Mouse (Mus musculus) kidney, postnatal 0 days (tissue): ENCODE data around the gene Atg3. TPM values are rescaled to one million over a fixed set of nuclear protein-coding genes. Genes with fewer than 3 reads are reported as not detected.

Experiments
- ATAC-seq: fragments of 200-750 bp; cut with Nextera tagmentation; replicated peaks from 2 replicates; pipeline ENCODE4 v1.8.0; 2017; ENCODE audit warnings: low read depth, moderate number of reproducible peaks, moderate TSS enrichment, moderate library complexity; ENCODE audit not compliant: low FRiP score
- DNase-seq: peaks from one replicate; pipeline ENCODE4 v3.0.0-alpha.2; 2016; ENCODE audit warnings: low spot score
- H3K27ac ChIP-seq: fragments of 300-500 bp; sonication (generic); 2 replicates; pipeline ENCODE4 v1.5.1; 2014; ENCODE audit warnings: mild to moderate bottlenecking
- H3K27me3 ChIP-seq: fragments of 300-500 bp; sonication (generic); 2 replicates; pipeline ENCODE4 v1.6.1; 2014; ENCODE audit warnings: low read length, mixed read lengths; ENCODE audit not compliant: insufficient read depth
- H3K36me3 ChIP-seq: fragments of 300-500 bp; sonication (generic); 2 replicates; pipeline ENCODE4 v1.6.1; 2014; ENCODE audit warnings: low read length, mixed read lengths; ENCODE audit not compliant: insufficient read depth
- H3K4me1 ChIP-seq: fragments of 300-500 bp; sonication (generic); replicated peaks from 2 replicates; pipeline ENCODE4 v1.6.1; 2014; ENCODE audit warnings: antibody characterized with exemption, low read length, mixed read lengths; ENCODE audit not compliant: insufficient read depth
- H3K4me2 ChIP-seq: fragments of 300-500 bp; sonication (generic); 2 replicates; pipeline ENCODE4 v1.6.1; 2014; ENCODE audit warnings: mild to moderate bottlenecking, low read length, moderate library complexity, mixed read lengths
- H3K4me3 ChIP-seq: fragments of 300-500 bp; sonication (generic); replicated peaks from 2 replicates; pipeline ENCODE4 v1.5.1; 2014; ENCODE audit warnings: low read depth, low read length
- H3K9ac ChIP-seq: fragments of 300-500 bp; sonication (generic); 2 replicates; pipeline ENCODE4 v1.6.1; 2014; ENCODE audit warnings: low read depth, low read length
- H3K9me3 ChIP-seq: fragments of 300-500 bp; sonication (generic); replicated peaks from 2 replicates; pipeline ENCODE4 v1.6.1; 2016; ENCODE audit warnings: low read length, inconsistent platforms, mixed read lengths
- CTCF ChIP-seq: IDR thresholded peaks from 2 replicates; pipeline ENCODE4 v1.5.1; 2016; ENCODE audit warnings: antibody characterized with exemption, low read depth, mild to moderate bottlenecking, moderate library complexity
- WGBS: fragments of 180-500 bp; shearing (Covaris S2); extraction: QIAGEN DNeasy Blood & Tissue Kit; methylation state at CpG from one replicate; pipeline ENCODE4 v1.1.7; 2014; 5-methylcytosine and 5-hydroxymethylcytosine counted together
- polyA plus RNA-seq: library from polyadenylated mRNA; unstranded; fragments of >200 nt; fragmentation: Nextera tagmentation; extraction: Ambion mirVana; gene quantifications from 2 replicates; pipeline ENCODE4 v1.2.1, GENCODE M21; 2015

The Atg3 gene
- polyA plus RNA-seq, 1 experiment from 2014 or later: 40.2 TPM

DNA sequence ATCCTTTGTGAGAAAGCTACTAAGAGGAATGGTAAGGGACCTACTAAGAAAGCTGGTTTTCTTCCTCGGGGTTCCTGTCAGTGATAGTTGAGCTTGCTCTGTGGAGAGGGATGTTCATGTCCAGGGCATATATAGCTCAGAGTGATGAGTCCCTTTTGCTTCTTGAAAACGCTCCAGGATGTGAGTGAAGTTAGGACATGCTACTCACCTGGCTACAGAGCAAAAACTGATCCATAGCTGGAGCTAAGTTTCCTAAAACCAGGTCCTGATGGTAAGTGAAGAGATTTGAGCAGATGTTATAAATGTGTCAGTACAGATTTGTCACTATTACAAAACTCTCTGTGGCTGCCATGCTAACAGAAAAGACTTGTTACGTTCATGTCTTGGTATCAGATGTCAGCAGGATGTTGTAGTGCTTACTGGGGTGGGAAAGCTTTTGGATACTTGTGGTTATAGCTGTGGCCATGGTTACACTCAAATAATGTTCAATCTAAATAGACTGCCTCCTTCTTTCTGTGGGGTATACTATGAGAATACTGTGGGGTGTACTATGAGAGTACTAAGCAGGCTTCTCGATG is 65.9 kb downstream of the Atg3 start:
- H3K9me3 ChIP-seq: no peaks in the 10 kb centered on the region
- no peak overlapping the region for H3K4me3 ChIP-seq
- TF ChIP-seq CTCF: no peak
- no peaks in the 10 kb centered on the region for H3K27me3 ChIP-seq
- 59% methylated on average over 4 of the region's 4 CpGs for WGBS
- ATAC-seq (no peak), DNase-seq (no peak)
- H3K4me2 ChIP-seq: no peak overlapping the region
- no peak overlapping the region for H3K27ac ChIP-seq
- H3K9ac ChIP-seq: no peak overlapping the region
- H3K4me1 ChIP-seq: no peaks in the 10 kb centered on the region
- no peaks in the 10 kb centered on the region for H3K36me3 ChIP-seq

DNA sequence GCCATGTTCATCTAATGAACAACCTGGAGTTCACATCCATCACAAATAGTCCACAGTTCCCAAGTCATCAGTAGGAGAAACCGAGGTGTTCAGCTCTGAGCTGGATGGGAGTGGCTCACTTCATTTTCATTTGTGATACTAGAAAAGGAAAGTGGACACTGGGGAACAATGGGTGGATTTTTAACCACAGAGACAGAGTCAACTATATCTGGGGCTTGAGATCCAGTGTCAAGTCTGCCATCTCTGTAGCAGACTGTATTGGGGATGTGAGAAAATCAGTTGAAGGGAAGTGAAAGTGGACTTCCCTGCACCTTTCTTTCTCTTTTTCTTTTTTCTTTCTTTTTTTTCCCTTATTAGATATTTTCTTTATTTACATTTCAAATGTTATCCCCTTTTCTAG is 68.4 kb downstream of the Atg3 start:
- ATAC-seq: no peak
- H3K27ac ChIP-seq: no peak overlapping the region
- H3K4me1 ChIP-seq: no peaks in the 10 kb centered on the region
- no peaks in the 10 kb centered on the region for H3K9me3 ChIP-seq
- WGBS: 79% methylated on average over 1 of the region's 1 CpGs
- TF ChIP-seq CTCF: no peak
- no peaks in the 10 kb centered on the region for H3K27me3 ChIP-seq
- H3K4me2 ChIP-seq: no peak overlapping the region
- DNase-seq: no peak
- no peaks in the 10 kb centered on the region for H3K36me3 ChIP-seq
- no peak overlapping the region for H3K4me3 ChIP-seq
- no peak overlapping the region for H3K9ac ChIP-seq

DNA sequence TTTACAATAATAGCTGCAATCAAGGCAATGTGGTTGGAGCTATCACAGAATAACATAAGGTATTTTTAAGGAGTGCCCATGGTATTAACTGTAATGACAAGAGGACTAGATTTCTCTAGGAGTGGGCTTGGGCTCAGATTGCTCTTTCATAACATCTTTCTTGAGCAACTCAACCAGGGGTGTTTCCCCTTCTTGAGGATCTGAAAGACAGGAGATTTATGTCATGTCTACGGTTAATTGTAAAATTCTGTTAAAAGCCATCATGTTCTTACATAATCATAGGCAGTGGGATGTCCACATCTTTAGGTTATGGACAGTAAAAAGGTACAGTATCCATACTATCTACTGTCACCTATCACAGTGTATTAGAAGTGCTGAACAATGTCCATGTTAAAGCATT is 72.7 kb downstream of the Atg3 start:
- WGBS: 78% methylated on average over 1 of the region's 1 CpGs
- no peak for ATAC-seq
- no peaks in the 10 kb centered on the region for H3K4me1 ChIP-seq
- no peak for TF ChIP-seq CTCF
- no peaks in the 10 kb centered on the region for H3K36me3 ChIP-seq
- no peak overlapping the region for H3K4me3 ChIP-seq
- DNase-seq: no peak
- no peaks in the 10 kb centered on the region for H3K9me3 ChIP-seq
- H3K27ac ChIP-seq: no peak overlapping the region
- H3K4me2 ChIP-seq: no peak overlapping the region
- H3K9ac ChIP-seq: no peak overlapping the region
- no peaks in the 10 kb centered on the region for H3K27me3 ChIP-seq

DNA sequence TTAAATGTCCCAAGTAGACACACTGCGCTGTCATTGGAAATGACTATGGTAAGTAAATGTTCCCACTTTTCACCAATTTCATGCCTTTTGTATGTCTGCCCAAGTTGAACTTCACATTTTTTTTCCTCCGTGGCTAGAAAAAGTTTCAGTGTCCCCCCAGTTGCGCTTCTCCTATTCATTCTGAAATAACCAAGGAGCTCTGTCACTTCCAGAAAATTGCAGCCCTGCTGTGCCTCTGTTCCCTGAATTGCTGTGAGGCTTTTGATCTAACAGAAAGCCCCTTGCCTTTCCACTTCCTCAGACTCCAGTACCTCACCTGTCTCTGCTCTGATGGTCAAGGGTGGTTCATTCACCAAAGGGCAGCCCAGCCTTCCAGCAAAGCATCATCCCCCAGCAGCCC is 74.4 kb downstream of the Atg3 start:
- Histone ChIP-seq H3K4me3 (no peak overlapping the region), H3K4me1 (no peaks in the 10 kb centered on the region), H3K27ac (no peak overlapping the region), H3K9me3 (no peaks in the 10 kb centered on the region), H3K9ac (no peak overlapping the region), H3K4me2 (no peak overlapping the region), H3K27me3 (no peaks in the 10 kb centered on the region), H3K36me3 (no peaks in the 10 kb centered on the region)
- 79% methylated on average over 3 of the region's 3 CpGs for WGBS
- no peak for TF ChIP-seq CTCF
- ATAC-seq: no peak
- DNase-seq: no peak

Other genes starting within 250 kb of the Atg3 start
- 0.61 and 0.83 TPM in 2 replicates for gene Cd200r3, start 215.1 kb upstream of the Atg3 start, polyA plus RNA-seq
- 99.7 and 113 TPM in 2 replicates for gene Ccdc80, start 65.4 kb upstream of the Atg3 start, polyA plus RNA-seq
- gene Slc35a5, start 79 bp upstream of the Atg3 start, polyA plus RNA-seq: 22.9 and 24.2 TPM in 2 replicates
- gene Btla, start 65.5 kb downstream of the Atg3 start, polyA plus RNA-seq: 0.14 TPM in 1 of 2 replicates, not detected in the other